Mouse (Mus musculus) bone marrow, adult 2 months (tissue): ENCODE measurements around the gene Zdhhc11. TPM values are rescaled to one million over a fixed set of nuclear protein-coding genes. Genes with fewer than 3 reads are reported as not detected.

Experiments
- H3K27ac ChIP-seq: fragments of 200-500 bp; 2 replicates; pipeline ENCODE4 v1.5.1; 2012; ENCODE audit warnings: low read depth, mild to moderate bottlenecking, control low read depth, inconsistent platforms, low read length; ENCODE audit not compliant: control insufficient read depth, poor library complexity, insufficient read depth
- H3K4me1 ChIP-seq: fragments of 200-500 bp; 2 replicates; pipeline ENCODE4 v1.6.1; 2011; ENCODE audit warnings: low read length; ENCODE audit not compliant: control insufficient read depth, insufficient read depth
- H3K4me3 ChIP-seq: fragments of 200-500 bp; replicated peaks from 2 replicates; pipeline ENCODE3; 2011; ENCODE audit warnings: mild to moderate bottlenecking, low read depth, low read length, control low read depth; ENCODE audit not compliant: control insufficient read depth
- CTCF ChIP-seq: fragments of 200-500 bp; IDR thresholded peaks from 2 replicates; pipeline ENCODE4 v1.5.1; 2011; ENCODE audit warnings: low read length, control low read depth; ENCODE audit not compliant: control insufficient read depth, insufficient read depth
- POLR2A ChIP-seq: fragments of 200-500 bp; IDR thresholded peaks from 2 replicates; pipeline ENCODE4 v1.6.1; 2011; ENCODE audit warnings: low read depth, mild to moderate bottlenecking, control low read depth, low read length, borderline replicate concordance; ENCODE audit not compliant: control insufficient read depth
- WGBS: fragments of 180-500 bp; shearing (Covaris S2); methylation state at CpG from one replicate; pipeline ENCODE4 v1.1.7; 2018; 5-methylcytosine and 5-hydroxymethylcytosine counted together
- polyA plus RNA-seq: library from polyadenylated mRNA; stranded (reverse); fragments of >200 nt; gene quantifications from 2 replicates; pipeline ENCODE4 v1.2.4, GENCODE M21; 2011; ENCODE audit warnings: low replicate concordance; ENCODE audit not compliant: missing spikeins, insufficient read depth, insufficient read length

Zdhhc11 gene
- polyA plus RNA-seq, 1 experiment = not detected

DNA sequence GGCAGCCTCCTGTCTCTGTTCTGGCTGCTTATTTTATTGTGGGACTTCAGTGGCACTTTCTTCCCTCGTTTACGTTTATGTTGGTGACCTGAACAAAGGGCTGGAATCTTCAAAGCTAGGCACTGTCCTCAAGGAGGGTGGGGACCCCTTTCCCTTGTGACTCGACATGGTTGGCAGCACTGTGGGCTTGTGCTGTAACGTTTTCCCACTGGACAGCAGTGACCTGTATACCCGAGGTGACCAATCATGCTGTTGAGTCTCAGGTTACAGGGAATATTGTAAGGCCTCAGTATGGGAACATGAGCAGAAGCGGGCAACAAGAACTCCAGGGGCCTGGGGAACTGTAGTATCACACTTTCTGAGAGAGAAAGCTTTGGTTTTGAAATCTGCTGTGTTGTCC, 9.0 kb upstream of the Zdhhc11 start:
- TF ChIP-seq CTCF (no peak), POLR2A (no peak)
- WGBS = 86% methylated on average over 6 of the region's 6 CpGs
- Histone ChIP-seq H3K4me3 (no peak overlapping the region), H3K4me1 (no peaks in the 10 kb centered on the region), H3K27ac (no peak overlapping the region)

DNA sequence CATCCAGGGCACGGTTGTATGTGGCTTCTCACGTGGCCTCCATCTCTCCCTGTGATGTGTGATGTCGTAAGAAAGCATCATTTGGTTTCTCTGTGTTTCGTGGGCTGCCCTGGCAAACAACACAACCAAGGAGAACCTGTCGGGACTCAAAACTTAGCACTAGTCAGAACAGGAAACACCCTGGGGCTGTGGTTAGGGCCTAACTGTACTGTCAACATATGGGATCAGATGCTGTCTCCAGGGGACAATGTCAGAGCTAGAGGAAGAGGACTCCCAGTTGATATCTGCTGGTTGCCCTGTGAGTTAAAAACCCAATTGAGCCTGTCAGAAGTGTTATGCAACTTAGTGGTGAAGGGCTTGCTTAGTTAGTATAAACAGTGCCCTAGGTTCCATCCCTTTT, 8.1 kb upstream of the Zdhhc11 start:
- Histone ChIP-seq H3K27ac (no peak overlapping the region), H3K4me1 (no peaks in the 10 kb centered on the region), H3K4me3 (no peak overlapping the region)
- WGBS = 26% methylated on average over 5 of the region's 5 CpGs
- TF ChIP-seq POLR2A = no peak
- no peak for TF ChIP-seq CTCF

DNA sequence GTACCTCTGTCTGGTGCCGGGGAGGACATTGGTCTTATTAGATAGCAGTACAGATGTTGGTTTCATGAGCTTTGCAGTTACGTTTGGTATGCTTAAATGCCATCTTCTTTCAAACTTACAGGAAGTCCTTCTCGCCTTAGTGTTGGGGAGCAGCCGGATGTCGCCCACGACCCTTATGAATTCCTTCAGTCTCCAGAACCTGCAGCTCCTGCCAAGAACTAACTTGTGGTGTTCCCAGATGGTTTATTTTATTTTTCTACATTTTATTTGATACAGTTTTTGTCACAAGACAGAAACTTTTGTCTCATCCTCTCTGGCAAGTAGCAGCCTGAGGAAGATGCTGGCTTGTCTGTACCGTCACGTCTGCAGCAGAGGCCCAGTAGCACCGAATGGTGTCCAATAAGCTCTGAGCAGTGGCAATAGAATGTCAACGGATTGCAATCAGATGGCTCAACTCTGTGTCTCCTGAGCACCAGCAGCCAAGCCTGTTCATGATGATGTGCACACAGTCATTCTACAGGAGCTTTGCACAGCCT, 3.5 kb upstream of the Zdhhc11 start:
- no peak overlapping the region for H3K4me3 ChIP-seq
- H3K4me1 ChIP-seq = no peaks in the 10 kb centered on the region
- TF ChIP-seq POLR2A = no peak
- 89% methylated on average over 10 of the region's 10 CpGs for WGBS
- no peak overlapping the region for H3K27ac ChIP-seq

GRCm38 (mm10) chr13:73961177-73961576, 2.5 kb upstream of the Zdhhc11 start:
- H3K27ac ChIP-seq = no peak overlapping the region
- no peak overlapping the region for H3K4me3 ChIP-seq
- no peak for TF ChIP-seq CTCF
- no peak for TF ChIP-seq POLR2A
- 76% methylated on average over 4 of the region's 4 CpGs for WGBS
- H3K4me1 ChIP-seq = no peaks in the 10 kb centered on the region

GRCm38 (mm10) chr13:73970545-73971448, 7.1 kb downstream of the Zdhhc11 start:
- Histone ChIP-seq H3K27ac (no peak overlapping the region), H3K4me1 (no peaks in the 10 kb centered on the region), H3K4me3 (no peak overlapping the region)
- TF ChIP-seq POLR2A (no peak), CTCF (peak; percentile 69)
- WGBS = 28% methylated on average over 12 of the region's 12 CpGs

- no peak overlapping the region for H3K4me3 ChIP-seq
- no peaks in the 10 kb centered on the region for H3K4me1 ChIP-seq
- H3K27ac ChIP-seq = no peak overlapping the region
- TF ChIP-seq POLR2A = no peak
- 82% methylated on average over 3 of the region's 3 CpGs for WGBS
Observed at GRCm38 (mm10) chr13:73974523-73974922, 10.9 kb downstream of the Zdhhc11 start.

GRCm38 (mm10) chr13:73976935-73977334, 13.3 kb downstream of the Zdhhc11 start:
- no peak overlapping the region for H3K4me3 ChIP-seq
- no peaks in the 10 kb centered on the region for H3K4me1 ChIP-seq
- 65% methylated on average over 5 of the region's 5 CpGs for WGBS
- H3K27ac ChIP-seq = no peak overlapping the region
- TF ChIP-seq CTCF (no peak), POLR2A (no peak)

DNA sequence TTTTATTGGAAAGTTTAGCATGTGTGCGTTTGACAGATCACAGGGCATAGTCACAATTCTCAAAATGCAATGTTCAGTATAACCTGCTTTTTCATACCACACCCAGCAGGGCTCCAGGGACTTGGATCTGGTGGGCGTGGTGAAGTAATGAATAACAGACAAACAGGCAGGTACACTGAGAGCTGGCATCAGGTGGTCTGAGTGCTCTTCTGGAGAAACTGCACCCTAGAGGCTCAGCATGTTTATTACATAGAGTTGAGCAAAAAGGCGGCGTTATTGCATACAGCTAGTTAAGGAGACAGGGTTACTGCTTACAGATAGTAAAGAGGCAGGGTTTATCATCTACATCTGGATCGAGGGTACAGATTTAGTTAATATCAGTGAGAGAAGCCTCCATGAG, 26.7 kb downstream of the Zdhhc11 start:
- TF ChIP-seq POLR2A (no peak), CTCF (no peak)
- WGBS = 66% methylated on average over 5 of the region's 5 CpGs
- Histone ChIP-seq H3K4me1 (no peaks in the 10 kb centered on the region), H3K4me3 (no peak overlapping the region), H3K27ac (no peak overlapping the region)
